Mouse (Mus musculus): ENCODE data around the gene Wdhd1. TPM values are rescaled to one million over a fixed set of nuclear protein-coding genes. Genes with fewer than 3 reads are reported as not detected.

Wdhd1 gene
- 1.4 TPM for polyA plus RNA-seq (2014; fragmentation: Illumina TruSeq; extraction: RNeasy Lipid Tissue Mini Kit (QIAGEN cat#74804); ENCODE audit: insufficient read depth, low read depth, low replicate concordance)

GRCm38 (mm10) chr14:47276637-47277393 lies at the start of gene Wdhd1, which contains the start of gene Socs4:
Gene Wdhd1, minus strand, starts transcription at chr14:47276857.
Gene Socs4, plus strand, starts transcription at chr14:47276931.

GRCm38 (mm10) chr14:47297785-47298407 lies 21.2 kb upstream of the Wdhd1 start, which contains the start of gene Mapk1ip1l:
Gene Mapk1ip1l, plus strand, starts transcription at chr14:47298266.

Other genes with a start within 250 kb of the Wdhd1 start
- gene Gch1, start 87.4 kb downstream of the Wdhd1 start, polyA plus RNA-seq (2014; fragmentation: Illumina TruSeq; extraction: RNeasy Lipid Tissue Mini Kit (QIAGEN cat#74804); ENCODE audit: insufficient read depth, low read depth, low replicate concordance) = 8.8 TPM
- 6.7 TPM for gene Socs4, start 74 bp upstream of the Wdhd1 start, polyA plus RNA-seq (2014; fragmentation: Illumina TruSeq; extraction: RNeasy Lipid Tissue Mini Kit (QIAGEN cat#74804); ENCODE audit: insufficient read depth, low read depth, low replicate concordance)
- 18.8 TPM for gene Mapk1ip1l, start 21.4 kb upstream of the Wdhd1 start, polyA plus RNA-seq (2014; fragmentation: Illumina TruSeq; extraction: RNeasy Lipid Tissue Mini Kit (QIAGEN cat#74804); ENCODE audit: insufficient read depth, low read depth, low replicate concordance)
- gene Lgals3, start 90.9 kb upstream of the Wdhd1 start, polyA plus RNA-seq (2014; fragmentation: Illumina TruSeq; extraction: RNeasy Lipid Tissue Mini Kit (QIAGEN cat#74804); ENCODE audit: insufficient read depth, low read depth, low replicate concordance) = 237 TPM
- gene Dlgap5, start 141.6 kb upstream of the Wdhd1 start, polyA plus RNA-seq (2014; fragmentation: Illumina TruSeq; extraction: RNeasy Lipid Tissue Mini Kit (QIAGEN cat#74804); ENCODE audit: insufficient read depth, low read depth, low replicate concordance) = 0.25 TPM
- 6.4 TPM for gene Fbxo34, start 173.6 kb upstream of the Wdhd1 start, polyA plus RNA-seq (2014; fragmentation: Illumina TruSeq; extraction: RNeasy Lipid Tissue Mini Kit (QIAGEN cat#74804); ENCODE audit: insufficient read depth, low read depth, low replicate concordance)